Comparison of ENCODE assay signal across 8 mouse cellular contexts in genomic region chr17:79051606-79052005, GRCm38 (mm10). TPM values are rescaled to one million over a fixed set of nuclear protein-coding genes. Genes with fewer than 3 reads are reported as not detected.
DNase-seq lines count a peak whose midpoint lies in the region; ATAC-seq and TF ChIP-seq lines count a peak whose summit lies in the region.

Gene Qpct (plus strand): TSS chr17:79051906.

- peak within 1 kb of the TSS; percentile 77 for H3K4me3 ChIP-seq in heart, embryonic 12.5 days
- peak within 1 kb of the TSS; percentile 82 for H3K4me3 ChIP-seq in ES-Bruce4 (ENCODE audit: low read depth, low read length)
- H3K4me3 ChIP-seq in forebrain, embryonic 16.5 days (replicated peaks; ENCODE audit: low read length) = peak within 1 kb of the TSS; percentile 65
- H3K4me3 ChIP-seq in liver, embryonic 12.5 days = peak within 1 kb of the TSS; percentile 52

- peak within 1 kb of the TSS; percentile 69 for H3K9ac ChIP-seq in heart, embryonic 12.5 days
- H3K9ac ChIP-seq in ES-Bruce4 (ENCODE audit: low read depth, poor library complexity, severe bottlenecking) = peak within 1 kb of the TSS; percentile 8; the same call in 1 of the 2 replicates
- H3K9ac ChIP-seq in forebrain, embryonic 16.5 days (replicated peaks; ENCODE audit: low read depth, low read length) = peak within 1 kb of the TSS; percentile 63
- peak within 1 kb of the TSS; percentile 44 for H3K9ac ChIP-seq in liver, embryonic 12.5 days

- 64% methylated on average over 4 of the region's 4 CpGs for WGBS in heart, embryonic 12.5 days
- 77% methylated on average over 4 of the region's 4 CpGs for WGBS in forebrain, embryonic 16.5 days
- WGBS in liver, embryonic 12.5 days (ENCODE audit: insufficient replicate concordance) = 58% methylated on average over 4 of the region's 4 CpGs

- H3K27me3 ChIP-seq in heart, embryonic 12.5 days (replicated peaks) = no peaks in the 10 kb centered on the region
- H3K27me3 ChIP-seq in ES-Bruce4 (ENCODE audit: control insufficient read depth, insufficient read depth, low read length, poor library complexity, severe bottlenecking) = no peaks in the 10 kb centered on the region
- H3K27me3 ChIP-seq in forebrain, embryonic 16.5 days (replicated peaks; ENCODE audit: control insufficient read depth, insufficient read depth, low read length) = no peaks in the 10 kb centered on the region; the same call in 1 of the 2 replicates
- H3K27me3 ChIP-seq in liver, embryonic 12.5 days (replicated peaks) = peaks cover 26% of the 10 kb centered on the region

- no peak for TF ChIP-seq CTCF in ES-Bruce4 (IDR thresholded peaks at IDR 0.05; ENCODE audit: low read depth, low read length)

- H3K4me2 ChIP-seq in heart, embryonic 12.5 days = peak within 1 kb of the TSS; percentile 86
- peak within 1 kb of the TSS; percentile 89 for H3K4me2 ChIP-seq in forebrain, embryonic 16.5 days (ENCODE audit: low read length)
- H3K4me2 ChIP-seq in liver, embryonic 12.5 days = peak within 1 kb of the TSS; percentile 71

- H3K27ac ChIP-seq in heart, embryonic 12.5 days (ENCODE audit: poor library complexity, severe bottlenecking) = peak within 1 kb of the TSS; percentile 80
- no peak within 1 kb of the TSS for H3K27ac ChIP-seq in ES-Bruce4 (ENCODE audit: insufficient read depth, low read length)
- peak within 1 kb of the TSS; percentile 68 for H3K27ac ChIP-seq in forebrain, embryonic 16.5 days (ENCODE audit: low read length)
- H3K27ac ChIP-seq in liver, embryonic 12.5 days = no peak within 1 kb of the TSS

- TF ChIP-seq POLR2A in ES-Bruce4 (IDR thresholded peaks at IDR 0.05; ENCODE audit: insufficient read depth, low read length) = no peak

- H3K9me3 ChIP-seq in heart, embryonic 12.5 days (replicated peaks) = no peaks in the 10 kb centered on the region
- H3K9me3 ChIP-seq in ES-Bruce4 (replicated peaks; ENCODE audit: control insufficient read depth, insufficient read depth, low read length, poor library complexity, severe bottlenecking) = no peaks in the 10 kb centered on the region
- H3K9me3 ChIP-seq in forebrain, embryonic 16.5 days (ENCODE audit: control insufficient read depth, low read length) = no peaks in the 10 kb centered on the region
- no peaks in the 10 kb centered on the region for H3K9me3 ChIP-seq in liver, embryonic 12.5 days (replicated peaks)

- DNase-seq in heart, postnatal 25 days (ENCODE audit: low spot score) = no peak
- no peak for DNase-seq in right cerebral cortex, postnatal 10 days (ENCODE audit: low spot score in 2 of 2)
- no peak for DNase-seq in right cerebral cortex, postnatal 4 days
- DNase-seq in cerebellum, postnatal 14 days = no peak

- no peak for TF ChIP-seq EP300 in ES-Bruce4 (IDR thresholded peaks at IDR 0.05; ENCODE audit: insufficient read depth, low read depth, low read length)

- no peaks in the 10 kb centered on the region for H3K36me3 ChIP-seq in heart, embryonic 12.5 days
- no peaks in the 10 kb centered on the region for H3K36me3 ChIP-seq in ES-Bruce4 (ENCODE audit: control insufficient read depth, insufficient read depth, low read length, poor library complexity, severe bottlenecking)
- H3K36me3 ChIP-seq in forebrain, embryonic 16.5 days (ENCODE audit: control insufficient read depth, insufficient read depth) = no peaks in the 10 kb centered on the region
- no peaks in the 10 kb centered on the region for H3K36me3 ChIP-seq in liver, embryonic 12.5 days

- ATAC-seq in heart, embryonic 12.5 days (ENCODE audit: insufficient number of reproducible peaks, low FRiP score) = no peak
- ATAC-seq in forebrain, embryonic 16.5 days = no peak
- no peak for ATAC-seq in liver, embryonic 12.5 days

- H3K4me1 ChIP-seq in heart, embryonic 12.5 days (replicated peaks) = peaks cover 7% of the 10 kb centered on the region; the same call in 1 of the 2 replicates
- no peaks in the 10 kb centered on the region for H3K4me1 ChIP-seq in ES-Bruce4 (ENCODE audit: control insufficient read depth, insufficient read depth, low read length)
- H3K4me1 ChIP-seq in forebrain, embryonic 16.5 days (replicated peaks; ENCODE audit: control insufficient read depth, insufficient read depth, low read length) = 0 out of 2 replicates have a peak, but pooled peaks cover 2% of the 10 kb centered on the region
- H3K4me1 ChIP-seq in liver, embryonic 12.5 days = 0 out of 2 replicates have a peak, but pooled peaks cover 5% of the 10 kb centered on the region

- intact Hi-C loops in heart, postnatal 25 days (cut with DNase I) = no loop called here

RNA-seq across cellular contexts. Expression of gene Qpct, which starts in this region (rescaled TPM):
- 50.0 and 51.7 TPM in 2 replicates for polyA plus RNA-seq in heart, embryonic 12.5 days (2016; fragmentation: Nextera tagmentation; extraction: Ambion mirVana)
- 1 to 10 TPM; 5.9 to 7.2 TPM for total RNA-seq in heart, postnatal 25 days (2021)
- 2.2 and 3.0 TPM in 2 replicates for polyA plus RNA-seq in ES-Bruce4 (2011; ENCODE audit: insufficient read depth, insufficient read length, low read depth, missing spikeins)
- 13.4 and 13.5 TPM in 2 replicates for polyA plus RNA-seq in forebrain, embryonic 16.5 days (2015; fragmentation: Nextera tagmentation; extraction: Ambion mirVana)
- 10.0 and 11.7 TPM in 2 replicates for polyA plus RNA-seq in liver, embryonic 12.5 days (2016; fragmentation: Nextera tagmentation; extraction: Ambion mirVana)

Comparison
In these comparisons a context has a peak if more than half of its experiments do, and no peak if none do; other contexts are left out.
1. H3K27ac ChIP-seq: peak in heart, embryonic 12.5 days (single experiment) and forebrain, embryonic 16.5 days (single experiment); none in ES-Bruce4 (single experiment) and liver, embryonic 12.5 days (single experiment).
2. H3K9ac ChIP-seq: peak in every context shown above with its lines; median percentile 69 in heart, embryonic 12.5 days; 63 in forebrain, embryonic 16.5 days; 44 in liver, embryonic 12.5 days; 8 in ES-Bruce4.
3. Peak in every context shown above with its lines, with median percentiles within 50 percentile points of each other: H3K4me2 ChIP-seq and H3K4me3 ChIP-seq.